Comparison of ENCODE assay signal across 29 mouse cellular contexts in the genomic region with DNA sequence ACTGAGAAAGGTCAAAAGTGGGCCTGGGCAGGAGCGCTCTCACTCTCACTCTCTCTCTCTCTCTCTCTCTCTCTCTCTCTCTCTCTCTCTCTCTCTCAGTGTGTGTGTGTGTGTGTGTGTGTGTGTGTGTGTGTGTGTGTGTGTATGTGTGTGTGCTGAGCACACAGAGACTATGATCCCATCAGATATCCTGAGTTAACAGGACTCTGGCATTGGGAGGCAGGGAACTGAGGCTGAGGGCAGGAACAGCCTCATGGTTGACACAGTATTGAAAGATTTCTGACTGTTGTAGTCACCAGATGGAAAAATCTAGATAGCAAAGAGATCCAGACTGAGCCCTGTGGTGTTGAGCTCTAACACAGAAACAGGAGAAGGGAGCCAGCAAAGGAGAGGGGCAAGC. TPM values are rescaled to one million over a fixed set of nuclear protein-coding genes. Genes with fewer than 3 reads are reported as not detected.
DNase-seq lines count a peak whose midpoint lies in the region; ATAC-seq and TF ChIP-seq lines count a peak whose summit lies in the region.
"Had no signal": no experiment of that assay in that cellular context is flagged by ENCODE, and none has a peak within 500 bp of the region (broad histone marks: within the 10 kb centered on the region; RNA-seq: fewer than 3 reads in every experiment).

No protein-coding gene starts in this region.

- DNase-seq in liver, embryonic 11.5 days (ENCODE audit: low spot score) = no peak
- no peak for DNase-seq in liver, postnatal 0 days
- DNase-seq in neural tube, embryonic 10.5 days (ENCODE audit: extremely low spot score, low spot score) = no peak
- no peak for DNase-seq in cerebellum, adult 11 months
- DNase-seq: adrenal gland, adult 8-10 months; adrenal gland, postnatal 14 days; adrenal gland, postnatal 36 days; cerebellum, adult 18-20 months; cerebellum, adult 8-10 months; cerebellum, adult 9-11 months; cerebellum, postnatal 14 days; cerebellum, postnatal 36 days; embryo, embryonic 11 days had no signal

- TF ChIP-seq CTCF in liver, postnatal 0 days (IDR thresholded peaks at IDR 0.05; ENCODE audit: low read depth) = no peak

- WGBS in liver, embryonic 12.5 days (ENCODE audit: insufficient replicate concordance) = no CpG with 5 or more reads among the region's 1 CpGs
- 88% methylated on average over 1 of the region's 1 CpGs for WGBS in liver, embryonic 11.5 days
- WGBS in liver, embryonic 15.5 days (ENCODE audit: insufficient replicate concordance) = 83% methylated on average over 1 of the region's 1 CpGs
- 75% methylated on average over 1 of the region's 1 CpGs for WGBS in liver, postnatal 0 days (ENCODE audit: insufficient replicate concordance)

- no peak for TF ChIP-seq EP300 in liver, postnatal 0 days (IDR thresholded peaks at IDR 0.05; ENCODE audit: low read depth)

- no peaks in the 10 kb centered on the region for H3K27me3 ChIP-seq in liver, embryonic 12.5 days (replicated peaks)
- H3K27me3 ChIP-seq in liver, embryonic 11.5 days (replicated peaks; ENCODE audit: control insufficient read depth, insufficient read depth, low read length) = no peaks in the 10 kb centered on the region
- no peaks in the 10 kb centered on the region for H3K27me3 ChIP-seq in liver, embryonic 15.5 days
- no peaks in the 10 kb centered on the region for H3K27me3 ChIP-seq in liver, postnatal 0 days (ENCODE audit: insufficient read depth, low read length)
- H3K27me3 ChIP-seq: CH12.LX; embryonic facial prominence, embryonic 13.5 days; embryonic facial prominence, embryonic 15.5 days; forebrain, embryonic 12.5 days; Patski had no signal

- no peak overlapping the region for H3K9ac ChIP-seq in liver, embryonic 12.5 days
- no peak overlapping the region for H3K9ac ChIP-seq in liver, embryonic 11.5 days (ENCODE audit: low read depth, low read length)
- H3K9ac ChIP-seq in liver, embryonic 15.5 days = no peak overlapping the region
- H3K9ac ChIP-seq in liver, postnatal 0 days (replicated peaks) = no peak overlapping the region
- H3K9ac ChIP-seq: embryonic facial prominence, embryonic 13.5 days; embryonic facial prominence, embryonic 15.5 days; forebrain, embryonic 12.5 days had no signal

- no peak overlapping the region for H3K4me2 ChIP-seq in liver, embryonic 12.5 days
- H3K4me2 ChIP-seq in liver, embryonic 11.5 days = no peak overlapping the region
- no peak overlapping the region for H3K4me2 ChIP-seq in liver, embryonic 15.5 days
- no peak overlapping the region for H3K4me2 ChIP-seq in liver, postnatal 0 days (ENCODE audit: low read depth, low read length)
- H3K4me2 ChIP-seq: embryonic facial prominence, embryonic 13.5 days; embryonic facial prominence, embryonic 15.5 days; forebrain, embryonic 12.5 days had no signal

- no peaks in the 10 kb centered on the region for H3K9me3 ChIP-seq in liver, embryonic 12.5 days (replicated peaks)
- H3K9me3 ChIP-seq in liver, embryonic 11.5 days (ENCODE audit: control insufficient read depth, low read length) = no peaks in the 10 kb centered on the region
- H3K9me3 ChIP-seq in liver, embryonic 15.5 days (replicated peaks) = no peaks in the 10 kb centered on the region
- no peaks in the 10 kb centered on the region for H3K9me3 ChIP-seq in liver, postnatal 0 days (ENCODE audit: low read length)
- H3K9me3 ChIP-seq: embryonic facial prominence, embryonic 13.5 days; embryonic facial prominence, embryonic 15.5 days; forebrain, embryonic 10.5 days; forebrain, embryonic 12.5 days had no signal

- H3K4me1 ChIP-seq in liver, embryonic 12.5 days = no peaks in the 10 kb centered on the region
- H3K4me1 ChIP-seq in liver, embryonic 11.5 days (replicated peaks; ENCODE audit: control insufficient read depth, insufficient read depth, low read length) = no peaks in the 10 kb centered on the region
- H3K4me1 ChIP-seq in liver, embryonic 15.5 days (replicated peaks) = no peaks in the 10 kb centered on the region
- peaks cover 3% of the 10 kb centered on the region; the same call in 1 of the 2 replicates for H3K4me1 ChIP-seq in liver, postnatal 0 days (ENCODE audit: insufficient read depth)
- H3K4me1 ChIP-seq: embryonic facial prominence, embryonic 13.5 days; embryonic facial prominence, embryonic 15.5 days; forebrain, embryonic 10.5 days; forebrain, embryonic 12.5 days had no signal

- ATAC-seq in liver, embryonic 12.5 days = 0 out of 2 replicates have a peak, but pooled peaks have one; percentile 44
- no peak for ATAC-seq in liver, embryonic 11.5 days (replicated peaks; ENCODE audit: low FRiP score)
- peak; percentile 43; the same call in 1 of the 2 replicates for ATAC-seq in liver, embryonic 15.5 days (ENCODE audit: insufficient read depth)
- peak; percentile 90 for ATAC-seq in liver, postnatal 0 days
- no peak for ATAC-seq in CD4-positive, CD25-positive, alpha-beta regulatory T cell, adult 4 months
- ATAC-seq: activated CD4-positive, CD25-positive, alpha-beta regulatory T cell, adult 4 months; forebrain, embryonic 14.5 days; forebrain, embryonic 16.5 days; Patski had no signal

- H3K4me3 ChIP-seq in liver, embryonic 12.5 days = no peak overlapping the region
- H3K4me3 ChIP-seq in liver, embryonic 11.5 days (ENCODE audit: low read depth, low read length) = no peak overlapping the region
- H3K4me3 ChIP-seq in liver, embryonic 15.5 days (replicated peaks) = no peak overlapping the region
- H3K4me3 ChIP-seq in liver, postnatal 0 days (ENCODE audit: low read depth, low read length) = no peak overlapping the region
- H3K4me3 ChIP-seq: embryonic facial prominence, embryonic 13.5 days; embryonic facial prominence, embryonic 15.5 days; erythroblast, embryonic 14.5 days; forebrain, embryonic 10.5 days; forebrain, embryonic 12.5 days had no signal

- no peaks in the 10 kb centered on the region for H3K36me3 ChIP-seq in liver, embryonic 12.5 days
- H3K36me3 ChIP-seq in liver, embryonic 11.5 days (ENCODE audit: control insufficient read depth, insufficient read depth, low read length) = no peaks in the 10 kb centered on the region
- no peaks in the 10 kb centered on the region for H3K36me3 ChIP-seq in liver, embryonic 15.5 days (replicated peaks)
- no peaks in the 10 kb centered on the region for H3K36me3 ChIP-seq in liver, postnatal 0 days (replicated peaks; ENCODE audit: insufficient read depth, low read length)
- H3K36me3 ChIP-seq: embryonic facial prominence, embryonic 13.5 days; embryonic facial prominence, embryonic 15.5 days; forebrain, embryonic 10.5 days; forebrain, embryonic 12.5 days; G1E had no signal

- H3K27ac ChIP-seq in liver, embryonic 12.5 days = no peak overlapping the region
- H3K27ac ChIP-seq in liver, embryonic 11.5 days (ENCODE audit: low read depth, low read length) = no peak overlapping the region
- no peak overlapping the region for H3K27ac ChIP-seq in liver, embryonic 15.5 days (replicated peaks)
- peak overlapping the region; percentile 77 for H3K27ac ChIP-seq in liver, postnatal 0 days (ENCODE audit: low read depth)
- H3K27ac ChIP-seq: embryonic facial prominence, embryonic 13.5 days; embryonic facial prominence, embryonic 15.5 days; forebrain, embryonic 10.5 days; forebrain, embryonic 12.5 days had no signal

RNA-seq across cellular contexts. Expression of a gene that starts 10.5 kb away (rescaled TPM):
- not detected in 2 replicates for polyA plus RNA-seq in liver, embryonic 12.5 days (2016; fragmentation: Nextera tagmentation; extraction: Ambion mirVana)
- polyA plus RNA-seq in liver, embryonic 11.5 days (2014; fragmentation: Nextera tagmentation; extraction: Ambion mirVana) = not detected in 2 replicates
- 0.05 and 0.08 TPM in 2 replicates for polyA plus RNA-seq in liver, embryonic 15.5 days (2015; fragmentation: Nextera tagmentation; extraction: Ambion mirVana)
- 0.13 TPM in 2 replicates for polyA plus RNA-seq in liver, postnatal 0 days (2015; fragmentation: Nextera tagmentation; extraction: Ambion mirVana)
- under 1 TPM in 1 of 2 experiments, not detected in 1; 0.26 TPM for polyA plus RNA-seq in CD4-positive, CD25-positive, alpha-beta regulatory T cell, adult 4 months (2017; shearing (Covaris generic))
- polyA plus RNA-seq: activated CD4-positive, CD25-positive, alpha-beta regulatory T cell, adult 4 months; C2C12; embryonic facial prominence, embryonic 11.5 days; embryonic facial prominence, embryonic 13.5 days; erythroblast, embryonic 14.5 days; forebrain, embryonic 10.5 days; forebrain, embryonic 12.5 days; forebrain, embryonic 14.5 days; forebrain, embryonic 16.5 days; G1E; Patski had no signal

RNA-seq across cellular contexts. Expression of a gene that starts 20.2 kb away (rescaled TPM):
- not detected in 2 replicates for polyA plus RNA-seq in liver, embryonic 12.5 days (2016; fragmentation: Nextera tagmentation; extraction: Ambion mirVana)
- polyA plus RNA-seq in liver, embryonic 11.5 days (2014; fragmentation: Nextera tagmentation; extraction: Ambion mirVana) = not detected in 2 replicates
- not detected in 2 replicates for polyA plus RNA-seq in liver, embryonic 15.5 days (2015; fragmentation: Nextera tagmentation; extraction: Ambion mirVana)
- polyA plus RNA-seq in liver, postnatal 0 days (2015; fragmentation: Nextera tagmentation; extraction: Ambion mirVana) = 0.05 and 0.06 TPM in 2 replicates
- polyA plus RNA-seq in CD4-positive, CD25-positive, alpha-beta regulatory T cell, adult 4 months (2017; shearing (Covaris generic)) = 1 to 10 TPM; 1.8 to 4.8 TPM
- polyA plus RNA-seq: embryonic facial prominence, embryonic 11.5 days; erythroblast, embryonic 14.5 days; forebrain, embryonic 10.5 days; forebrain, embryonic 12.5 days; forebrain, embryonic 14.5 days; forebrain, embryonic 16.5 days; G1E had no signal

RNA-seq across cellular contexts. Expression of a gene that starts 44.0 kb away (rescaled TPM):
- polyA plus RNA-seq in liver, embryonic 12.5 days (2016; fragmentation: Nextera tagmentation; extraction: Ambion mirVana) = 2.9 and 3.2 TPM in 2 replicates
- polyA plus RNA-seq in liver, embryonic 11.5 days (2014; fragmentation: Nextera tagmentation; extraction: Ambion mirVana) = 2.7 and 3.0 TPM in 2 replicates
- polyA plus RNA-seq in liver, embryonic 15.5 days (2015; fragmentation: Nextera tagmentation; extraction: Ambion mirVana) = 17.1 and 23.8 TPM in 2 replicates
- polyA plus RNA-seq in liver, postnatal 0 days (2015; fragmentation: Nextera tagmentation; extraction: Ambion mirVana) = 224 and 244 TPM in 2 replicates
- not detected for polyA plus RNA-seq in CD4-positive, CD25-positive, alpha-beta regulatory T cell, adult 4 months (2017; shearing (Covaris generic))
- polyA plus RNA-seq: activated CD4-positive, CD25-positive, alpha-beta regulatory T cell, adult 4 months; C2C12; embryonic facial prominence, embryonic 11.5 days; embryonic facial prominence, embryonic 13.5 days; embryonic facial prominence, embryonic 15.5 days; erythroblast, embryonic 14.5 days; forebrain, embryonic 10.5 days; forebrain, embryonic 12.5 days; forebrain, embryonic 14.5 days; forebrain, embryonic 16.5 days; G1E; Patski had no signal

Comparison
In these comparisons a context has a peak if more than half of its experiments do, and no peak if none do; other contexts are left out.
1. ATAC-seq: peak in liver, embryonic 12.5 days (single experiment), liver, embryonic 15.5 days (single experiment) and liver, postnatal 0 days (single experiment); none in liver, embryonic 11.5 days (single experiment) and CD4-positive, CD25-positive, alpha-beta regulatory T cell, adult 4 months (single experiment).